ENCODE assay signal across 8 mouse cellular contexts in the genomic region with DNA sequence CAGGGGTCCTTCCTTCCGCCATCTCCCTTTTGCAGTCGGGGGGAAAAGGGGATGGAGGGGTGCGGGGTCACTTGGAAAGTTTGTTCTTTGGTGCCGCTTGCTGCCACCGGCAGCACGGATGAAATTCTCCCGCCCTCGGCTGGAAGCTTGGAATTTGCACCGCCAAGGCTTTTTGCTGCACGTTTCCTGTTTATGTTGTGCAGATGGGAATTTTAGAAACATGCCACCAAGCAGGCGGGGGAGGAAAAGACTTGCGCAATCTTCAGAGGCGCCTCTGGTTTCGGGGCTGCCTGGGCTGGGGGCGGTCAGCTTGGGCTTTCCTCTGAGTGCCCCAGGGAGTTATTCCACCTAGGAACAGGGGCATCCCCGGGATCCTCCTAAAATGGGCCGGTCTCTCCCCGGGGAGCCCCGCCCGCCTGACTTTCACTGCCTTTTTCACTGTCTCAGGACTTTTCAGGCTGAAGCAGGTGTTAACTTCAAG. TPM values are rescaled to one million over a fixed set of nuclear protein-coding genes. Genes with fewer than 3 reads are reported as not detected.
DNase-seq lines count a peak whose midpoint lies in the region; ATAC-seq and TF ChIP-seq lines count a peak whose summit lies in the region.

No protein-coding gene starts in this region.

- no peaks in the 10 kb centered on the region for H3K9me3 ChIP-seq in hindbrain, postnatal 0 days (ENCODE audit: low read length)
- H3K9me3 ChIP-seq in stomach, embryonic 14.5 days (ENCODE audit: control insufficient read depth, low read depth, low read length): no peaks in the 10 kb centered on the region

- H3K27me3 ChIP-seq in hindbrain, postnatal 0 days (ENCODE audit: insufficient read depth, low read length): no peaks in the 10 kb centered on the region
- no peaks in the 10 kb centered on the region for H3K27me3 ChIP-seq in stomach, embryonic 14.5 days (ENCODE audit: control insufficient read depth, insufficient read depth, low read length)

- H3K4me2 ChIP-seq in hindbrain, postnatal 0 days (ENCODE audit: low read depth, low read length): peak overlapping the region; percentile 78
- H3K4me2 ChIP-seq in stomach, embryonic 14.5 days (replicated peaks; ENCODE audit: low read depth, low read length): peak overlapping the region; percentile 54

- no peaks in the 10 kb centered on the region for H3K36me3 ChIP-seq in hindbrain, postnatal 0 days (ENCODE audit: insufficient read depth, low read length)
- H3K36me3 ChIP-seq in stomach, embryonic 14.5 days (ENCODE audit: control insufficient read depth, insufficient read depth, low read length): no peaks in the 10 kb centered on the region

- peak; percentile 26 for DNase-seq in CD4-positive, CD25-positive, alpha-beta regulatory T cell, adult 2 months (ENCODE audit: low read depth, low spot score)
- DNase-seq in cerebellum, adult 8-10 months: peak; percentile 32
- DNase-seq in gastrocnemius, postnatal 10 days: peak; percentile 52
- peak; percentile 57 for DNase-seq in hindbrain, postnatal 0 days (ENCODE audit: low spot score)
- DNase-seq in left cerebral cortex, postnatal 14 days (ENCODE audit: low spot score in 2 of 2): peak; percentile 53 to 67
- DNase-seq in lung, postnatal 4 days: peak; percentile 81 to 89

- H3K27ac ChIP-seq in hindbrain, postnatal 0 days: peak overlapping the region; percentile 98
- H3K27ac ChIP-seq in stomach, embryonic 14.5 days (ENCODE audit: low read length): peak overlapping the region; percentile 99

- WGBS in hindbrain, postnatal 0 days: 1% methylated on average over 20 of the region's 20 CpGs
- WGBS in stomach, embryonic 14.5 days: 1% methylated on average over 19 of the region's 20 CpGs

- H3K4me3 ChIP-seq in hindbrain, postnatal 0 days (ENCODE audit: low read length): peak overlapping the region; percentile 97
- H3K4me3 ChIP-seq in stomach, embryonic 14.5 days (ENCODE audit: low read depth, low read length): peak overlapping the region; percentile 83

- TF ChIP-seq CTCF in hindbrain, postnatal 0 days (IDR thresholded peaks at IDR 0.05; ENCODE audit: low read depth): no peak

- H3K4me1 ChIP-seq in hindbrain, postnatal 0 days (ENCODE audit: insufficient read depth, low read length): no peaks in the 10 kb centered on the region
- H3K4me1 ChIP-seq in stomach, embryonic 14.5 days (ENCODE audit: control insufficient read depth, insufficient read depth, low read length): peaks cover 22% of the 10 kb centered on the region; the same call in 1 of the 2 replicates

- H3K9ac ChIP-seq in hindbrain, postnatal 0 days (replicated peaks; ENCODE audit: low read length): peak overlapping the region; percentile 96
- H3K9ac ChIP-seq in stomach, embryonic 14.5 days (replicated peaks; ENCODE audit: low read depth, low read length): peak overlapping the region; percentile 85

- no peak for ATAC-seq in CD4-positive, CD25-positive, alpha-beta regulatory T cell, adult 4 months
- ATAC-seq in hindbrain, postnatal 0 days: no peak
- ATAC-seq in stomach, embryonic 14.5 days (ENCODE audit: insufficient number of reproducible peaks, insufficient read depth, low FRiP score, low read depth): peak; percentile 48; the same call in 1 of the 2 replicates

- intact Hi-C loops in left cerebral cortex, postnatal 14 days (cut with DNase I): no loop called here

RNA-seq across cellular contexts. Expression of a gene that starts 0.5 kb away (rescaled TPM):
- 1 to 10 TPM; 1.2 to 3.1 TPM for polyA plus RNA-seq in CD4-positive, CD25-positive, alpha-beta regulatory T cell, adult 4 months (2017; shearing (Covaris generic))
- total RNA-seq in gastrocnemius, postnatal 10 days (2021): 10 to 100 TPM; 27.0 to 36.0 TPM
- total RNA-seq in hindbrain, postnatal 0 days (2014; rRNA removed): 55.0 and 70.5 TPM in 2 replicates
- 40.3 and 42.9 TPM in 2 replicates for polyA plus RNA-seq in hindbrain, postnatal 0 days (2015; fragmentation: Nextera tagmentation; extraction: Ambion mirVana)
- total RNA-seq in left cerebral cortex, postnatal 14 days (2021): 10 to 100 TPM; 60.2 to 65.5 TPM
- polyA plus RNA-seq in stomach, embryonic 14.5 days (2014; fragmentation: Nextera tagmentation; extraction: Ambion mirVana): 46.1 and 48.8 TPM in 2 replicates

RNA-seq across cellular contexts. Expression of a gene that starts 12.3 kb away (rescaled TPM):
- polyA plus RNA-seq in CD4-positive, CD25-positive, alpha-beta regulatory T cell, adult 4 months (2017; shearing (Covaris generic)): not detected
- 1 to 10 TPM; 6.3 to 9.9 TPM for total RNA-seq in gastrocnemius, postnatal 10 days (2021)
- total RNA-seq in hindbrain, postnatal 0 days (2014; rRNA removed): 2.1 and 2.2 TPM in 2 replicates
- 4.2 and 6.0 TPM in 2 replicates for polyA plus RNA-seq in hindbrain, postnatal 0 days (2015; fragmentation: Nextera tagmentation; extraction: Ambion mirVana)
- total RNA-seq in left cerebral cortex, postnatal 14 days (2021): 1 to 10 TPM; 2.1 to 3.9 TPM
- 3.4 and 4.0 TPM in 2 replicates for polyA plus RNA-seq in stomach, embryonic 14.5 days (2014; fragmentation: Nextera tagmentation; extraction: Ambion mirVana)

Comparison
In these comparisons a context has a peak if more than half of its experiments do, and no peak if none do; other contexts are left out.
1. DNase-seq: peak in every context shown above with its lines; median percentile 85 in lung, postnatal 4 days; 60 in left cerebral cortex, postnatal 14 days; 57 in hindbrain, postnatal 0 days; 52 in gastrocnemius, postnatal 10 days; 32 in cerebellum, adult 8-10 months; 26 in CD4-positive, CD25-positive, alpha-beta regulatory T cell, adult 2 months.